Mouse (Mus musculus): ENCODE measurements at regions not wholly inside any gene's neighbourhood (a gene's known extent, or its start where the extent isn't known, plus 50 kb on each side); places are given as distances from the start of the nearest gene placed in this dataset.

DNA sequence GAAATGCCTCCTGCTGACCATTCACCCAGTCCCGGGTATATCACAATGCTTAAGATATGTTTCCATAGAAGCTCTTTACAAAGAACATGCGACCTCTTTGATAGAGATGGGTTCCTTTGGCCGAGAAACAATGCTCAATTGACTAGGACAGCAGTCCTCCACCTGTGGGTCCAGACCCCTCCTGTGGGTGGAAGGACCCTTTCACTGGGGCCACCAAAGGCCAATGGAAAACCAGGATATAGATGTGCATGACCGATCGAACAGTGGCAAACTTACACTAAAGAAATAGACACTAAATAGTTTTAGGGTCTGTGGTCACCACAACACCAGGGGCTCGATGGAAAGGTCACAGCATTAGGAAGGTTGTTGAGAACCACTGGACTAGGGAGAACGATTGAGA lies 53.2 kb upstream of the Ezh2 start:
- H3K36me3 ChIP-seq (ENCODE audit: control insufficient read depth, insufficient read depth, low read length), result no peaks in the 10 kb centered on the region
- peaks cover 10% of the 10 kb centered on the region for H3K4me1 ChIP-seq (ENCODE audit: control insufficient read depth, insufficient read depth, low read length)
- TF ChIP-seq CTCF (IDR thresholded peaks at IDR 0.05; ENCODE audit: control insufficient read depth, insufficient read depth, insufficient replicate concordance, low read depth, low read length), result no peak
- no peak for TF ChIP-seq POLR2A (IDR thresholded peaks at IDR 0.05; ENCODE audit: control insufficient read depth, low read depth, low read length)
- H3K27ac ChIP-seq (ENCODE audit: control insufficient read depth, insufficient read depth, low read depth, low read length), result no peak overlapping the region
- no peaks in the 10 kb centered on the region for H3K27me3 ChIP-seq (ENCODE audit: control insufficient read depth, insufficient read depth, low read length)
- H3K4me3 ChIP-seq (ENCODE audit: control insufficient read depth, low read depth, low read length), result no peak overlapping the region

DNA sequence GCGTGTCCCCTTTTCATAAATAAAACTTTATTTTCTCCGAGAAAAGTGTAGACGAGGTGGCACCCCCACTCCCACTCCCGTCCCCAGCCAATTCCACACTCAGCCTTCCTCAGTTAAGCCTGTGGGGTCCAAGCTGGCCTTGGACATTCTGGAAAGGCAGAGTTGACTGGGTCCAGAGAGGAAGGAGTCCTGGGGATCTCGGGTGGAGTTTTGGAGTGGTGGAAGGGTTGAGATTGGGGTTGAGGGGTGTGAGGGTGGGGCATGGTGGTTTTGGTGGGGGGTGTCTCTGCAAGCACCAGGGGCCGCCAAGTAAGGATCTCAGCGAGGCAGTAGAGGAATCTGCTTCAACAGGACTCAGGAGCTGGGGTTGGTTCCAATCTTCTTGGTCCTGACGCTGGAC lies 52.7 kb upstream of the Ezh2 start:
- Histone ChIP-seq H3K4me1 (ENCODE audit: control insufficient read depth, insufficient read depth, low read length) (peaks cover 10% of the 10 kb centered on the region), H3K36me3 (ENCODE audit: control insufficient read depth, insufficient read depth, low read length) (no peaks in the 10 kb centered on the region), H3K4me3 (ENCODE audit: control insufficient read depth, low read depth, low read length) (no peak overlapping the region), H3K27me3 (ENCODE audit: control insufficient read depth, insufficient read depth, low read length) (no peaks in the 10 kb centered on the region), H3K27ac (ENCODE audit: control insufficient read depth, insufficient read depth, low read depth, low read length) (no peak overlapping the region)
- TF ChIP-seq CTCF (IDR thresholded peaks at IDR 0.05; ENCODE audit: control insufficient read depth, insufficient read depth, insufficient replicate concordance, low read depth, low read length) (no peak), POLR2A (IDR thresholded peaks at IDR 0.05; ENCODE audit: control insufficient read depth, low read depth, low read length) (no peak)

DNA sequence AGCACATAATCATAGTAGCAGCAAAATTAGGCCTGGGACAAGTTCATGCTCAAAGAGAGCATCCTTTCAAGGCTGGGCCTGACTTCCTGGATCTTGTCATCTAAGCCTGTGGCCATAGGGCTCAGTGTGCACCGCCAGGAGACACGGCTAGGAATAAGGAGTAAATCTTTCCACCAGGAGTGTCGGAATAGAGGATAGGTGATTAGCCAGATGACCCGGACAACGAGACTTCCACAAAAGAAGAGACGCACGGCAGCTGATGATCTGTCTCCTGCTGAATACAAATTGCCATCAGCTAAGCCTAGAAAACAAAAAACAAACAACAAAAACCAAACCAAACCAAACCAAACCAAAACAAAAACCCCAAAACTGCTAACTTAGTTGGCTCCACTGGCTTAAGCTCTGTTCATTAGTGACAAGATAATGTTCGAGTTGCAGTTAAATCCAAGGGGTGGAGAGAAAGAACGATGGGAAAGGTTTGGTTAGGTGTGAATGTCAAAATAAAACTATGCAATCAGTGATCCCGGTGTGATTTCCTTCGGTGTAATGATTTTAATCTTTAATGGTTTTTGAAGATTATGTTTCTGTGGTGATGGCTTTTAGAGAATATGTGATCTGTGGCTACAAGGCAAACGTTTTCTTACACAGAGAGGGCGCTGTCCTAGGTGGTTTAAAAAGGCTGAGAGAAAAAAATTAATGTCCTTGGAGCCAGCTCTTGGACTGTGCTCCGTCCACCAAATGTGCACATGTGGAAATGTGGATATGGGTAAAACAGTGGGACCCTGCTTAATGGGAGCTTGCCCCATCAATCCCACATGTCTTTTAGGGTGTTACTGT lies 51.8 kb upstream of the Ezh2 start:
- TF ChIP-seq POLR2A (IDR thresholded peaks at IDR 0.05; ENCODE audit: control insufficient read depth, low read depth, low read length), result no peak
- TF ChIP-seq CTCF (IDR thresholded peaks at IDR 0.05; ENCODE audit: control insufficient read depth, insufficient read depth, insufficient replicate concordance, low read depth, low read length), result no peak

DNA sequence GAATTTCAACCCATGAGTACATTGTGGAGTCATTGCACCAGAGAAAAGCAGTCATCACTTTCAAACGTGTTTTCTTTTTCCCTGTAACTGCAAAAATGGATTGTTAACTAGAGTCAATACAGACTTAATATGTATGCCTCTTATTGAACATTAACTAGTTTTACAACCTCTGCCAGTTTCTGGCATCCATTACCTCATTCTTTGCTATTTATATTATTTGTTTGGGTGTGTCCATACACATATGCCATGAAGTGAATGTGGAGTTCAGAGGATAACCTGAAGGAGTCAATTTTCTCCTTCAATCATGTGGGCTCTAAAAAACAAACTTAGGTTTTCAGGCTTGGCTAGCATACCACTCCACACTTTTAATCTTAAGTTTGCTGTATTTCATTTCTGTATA lies 50.9 kb upstream of the Ezh2 start:
- H3K27ac ChIP-seq (ENCODE audit: control insufficient read depth, insufficient read depth, low read depth, low read length), result no peak overlapping the region
- H3K27me3 ChIP-seq (ENCODE audit: control insufficient read depth, insufficient read depth, low read length), result no peaks in the 10 kb centered on the region
- H3K4me3 ChIP-seq (ENCODE audit: control insufficient read depth, low read depth, low read length), result no peak overlapping the region
- no peak for TF ChIP-seq POLR2A (IDR thresholded peaks at IDR 0.05; ENCODE audit: control insufficient read depth, low read depth, low read length)
- TF ChIP-seq CTCF (IDR thresholded peaks at IDR 0.05; ENCODE audit: control insufficient read depth, insufficient read depth, insufficient replicate concordance, low read depth, low read length), result no peak
- peaks cover 7% of the 10 kb centered on the region for H3K4me1 ChIP-seq (ENCODE audit: control insufficient read depth, insufficient read depth, low read length)
- no peaks in the 10 kb centered on the region for H3K36me3 ChIP-seq (ENCODE audit: control insufficient read depth, insufficient read depth, low read length)

More for the DNA sequence above, 51.8 kb upstream of the Ezh2 start:
- no peaks in the 10 kb centered on the region for H3K27me3 ChIP-seq (ENCODE audit: control insufficient read depth, insufficient read depth, low read length)
- peaks cover 10% of the 10 kb centered on the region for H3K4me1 ChIP-seq (ENCODE audit: control insufficient read depth, insufficient read depth, low read length)
- no peaks in the 10 kb centered on the region for H3K36me3 ChIP-seq (ENCODE audit: control insufficient read depth, insufficient read depth, low read length)
- H3K27ac ChIP-seq (ENCODE audit: control insufficient read depth, insufficient read depth, low read depth, low read length), result no peak overlapping the region
- H3K4me3 ChIP-seq (ENCODE audit: control insufficient read depth, low read depth, low read length), result no peak overlapping the region

Measured in testis, adult 2 months (tissue).